Mouse (Mus musculus) lung, postnatal 0 days (tissue): ENCODE results near the gene Tanc1. TPM values are rescaled to one million over a fixed set of nuclear protein-coding genes. Genes with fewer than 3 reads are reported as not detected.

ENCODE experiments used
- ATAC-seq: fragments of 200-750 bp; cut with Nextera tagmentation; 2 replicates; pipeline ENCODE4 v1.8.0; 2017; ENCODE audit warnings: moderate library complexity
- DNase-seq: peaks from one replicate; pipeline ENCODE4 v3.0.0-alpha.2; 2016; ENCODE audit warnings: low spot score
- H3K27ac ChIP-seq: fragments of 300-500 bp; sonication (generic); 2 replicates; pipeline ENCODE4 v1.5.1; 2014; ENCODE audit warnings: antibody characterized with exemption, mild to moderate bottlenecking, low read length, mixed read lengths
- H3K27me3 ChIP-seq: fragments of 300-500 bp; sonication (generic); replicated peaks from 2 replicates; pipeline ENCODE4 v1.6.1; 2014; ENCODE audit warnings: low read length, mixed read lengths; ENCODE audit not compliant: insufficient read depth
- H3K36me3 ChIP-seq: fragments of 300-500 bp; sonication (generic); 2 replicates; pipeline ENCODE4 v1.6.1; 2014; ENCODE audit warnings: low read length, mixed read lengths; ENCODE audit not compliant: insufficient read depth
- H3K4me1 ChIP-seq: fragments of 300-500 bp; sonication (generic); 2 replicates; pipeline ENCODE4 v1.6.1; 2014; ENCODE audit warnings: antibody characterized with exemption, low read depth, low read length, mixed read lengths; ENCODE audit not compliant: insufficient read depth
- H3K4me2 ChIP-seq: fragments of 300-500 bp; sonication (generic); replicated peaks from 2 replicates; pipeline ENCODE4 v1.6.1; 2014; ENCODE audit warnings: low read depth, mild to moderate bottlenecking, low read length, moderate library complexity, mixed read lengths
- H3K4me3 ChIP-seq: fragments of 300-500 bp; sonication (generic); 2 replicates; pipeline ENCODE4 v1.5.1; 2014; ENCODE audit warnings: low read depth, low read length
- H3K9ac ChIP-seq: fragments of 300-500 bp; sonication (generic); replicated peaks from 2 replicates; pipeline ENCODE4 v1.6.1; 2014; ENCODE audit warnings: low read depth, mild to moderate bottlenecking
- H3K9me3 ChIP-seq: fragments of 300-500 bp; sonication (generic); 2 replicates; pipeline ENCODE4 v1.6.1; 2016; ENCODE audit warnings: low read length, mixed read lengths
- CTCF ChIP-seq: IDR thresholded peaks from 2 replicates; pipeline ENCODE4 v1.5.1; 2016; ENCODE audit warnings: antibody characterized with exemption, mild to moderate bottlenecking
- EP300 ChIP-seq: IDR thresholded peaks from 2 replicates; pipeline ENCODE4 v1.6.1; 2016; ENCODE audit warnings: antibody characterized with exemption, mild to moderate bottlenecking, control low read depth
- WGBS: fragments of 180-500 bp; shearing (Covaris S2); extraction: QIAGEN DNeasy Blood & Tissue Kit; methylation state at CpG from one replicate; pipeline ENCODE4 v1.1.7; 2014; 5-methylcytosine and 5-hydroxymethylcytosine counted together
- polyA plus RNA-seq: library from polyadenylated mRNA; unstranded; fragments of >200 nt; fragmentation: Nextera tagmentation; extraction: Ambion mirVana; gene quantifications from 2 replicates; pipeline ENCODE4 v1.2.1, GENCODE M21; 2015

Gene Tanc1
- polyA plus RNA-seq, 1 experiment from 2014 or later: 20.9 TPM

DNA sequence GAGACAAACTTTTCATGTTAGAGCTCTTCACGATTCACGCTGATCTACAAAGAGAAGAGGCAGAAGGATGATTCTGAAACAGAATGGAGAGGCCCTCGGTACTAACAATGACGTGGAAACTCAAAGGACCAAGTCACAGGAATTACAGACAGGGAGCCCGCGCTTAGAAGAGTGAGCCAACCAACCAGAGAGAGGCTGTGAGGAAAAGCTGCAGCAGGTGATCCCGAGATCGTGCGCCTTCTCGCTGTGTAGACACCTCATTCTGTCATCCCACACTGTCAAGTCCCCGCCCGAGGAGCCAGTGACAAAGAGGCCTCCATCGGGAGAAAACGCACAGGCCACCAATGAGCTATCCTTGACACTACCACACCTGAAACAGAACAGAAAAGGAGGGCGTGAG, 264.6 kb downstream of the Tanc1 start:
- 88% methylated on average over 15 of the region's 15 CpGs for WGBS
- TF ChIP-seq EP300 (no peak), CTCF (no peak)
- DNase-seq: no peak
- H3K9me3 ChIP-seq: no peaks in the 10 kb centered on the region
- H3K4me1 ChIP-seq: 0 out of 2 replicates have a peak, but pooled peaks cover 4% of the 10 kb centered on the region
- H3K9ac ChIP-seq: no peak overlapping the region
- H3K4me2 ChIP-seq: no peak overlapping the region
- H3K36me3 ChIP-seq: peaks cover 16% of the 10 kb centered on the region
- H3K4me3 ChIP-seq: no peak overlapping the region
- no peaks in the 10 kb centered on the region for H3K27me3 ChIP-seq
- ATAC-seq: no peak
- H3K27ac ChIP-seq: no peak overlapping the region

GRCm38 (mm10) chr2:59877335-59877734, 265.5 kb downstream of the Tanc1 start:
- Histone ChIP-seq H3K4me3 (no peak overlapping the region), H3K27me3 (no peaks in the 10 kb centered on the region), H3K4me2 (no peak overlapping the region), H3K27ac (no peak overlapping the region), H3K36me3 (peaks cover 13% of the 10 kb centered on the region), H3K9me3 (no peaks in the 10 kb centered on the region), H3K9ac (no peak overlapping the region), H3K4me1 (0 out of 2 replicates have a peak, but pooled peaks cover 4% of the 10 kb centered on the region)
- no peak for ATAC-seq
- TF ChIP-seq CTCF: no peak
- no peak for TF ChIP-seq EP300
- no peak for DNase-seq
- WGBS: 92% methylated on average over 4 of the region's 4 CpGs

GRCm38 (mm10) chr2:59878221-59878620, 266.4 kb downstream of the Tanc1 start:
- Histone ChIP-seq H3K27ac (no peak overlapping the region), H3K9me3 (no peaks in the 10 kb centered on the region), H3K27me3 (no peaks in the 10 kb centered on the region), H3K4me3 (no peak overlapping the region), H3K4me1 (0 out of 2 replicates have a peak, but pooled peaks cover 4% of the 10 kb centered on the region), H3K9ac (no peak overlapping the region), H3K4me2 (no peak overlapping the region), H3K36me3 (peaks cover 4% of the 10 kb centered on the region)
- ATAC-seq (no peak), DNase-seq (no peak)
- TF ChIP-seq EP300: no peak
- TF ChIP-seq CTCF: no peak
- 71% methylated on average over 19 of the region's 19 CpGs for WGBS

DNA sequence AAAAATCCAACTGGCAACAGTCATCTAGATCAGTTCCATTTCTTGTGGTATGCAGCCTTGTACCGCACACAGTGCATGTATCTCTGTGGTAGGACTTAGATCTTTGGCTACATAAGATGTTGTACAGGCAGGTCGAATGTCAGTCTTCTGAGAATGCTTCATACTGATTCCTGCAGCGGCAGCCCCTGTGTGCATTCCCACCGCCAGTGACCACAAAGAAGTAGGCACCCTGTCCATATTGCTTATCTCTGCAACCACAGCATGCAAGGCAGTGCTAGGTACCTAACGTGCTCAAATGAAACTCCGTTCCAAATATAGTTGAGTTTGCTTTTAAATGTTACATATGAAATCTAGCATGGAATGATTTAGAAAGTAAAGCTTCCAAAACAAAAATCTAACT, 269.6 kb downstream of the Tanc1 start:
- peak overlapping the region; percentile 92; the same call in 1 of the 2 replicates for H3K4me3 ChIP-seq
- peak overlapping the region; percentile 75; the same call in 1 of the 2 replicates for H3K4me2 ChIP-seq
- H3K36me3 ChIP-seq: no peaks in the 10 kb centered on the region
- WGBS: 47% methylated on average over 6 of the region's 6 CpGs
- TF ChIP-seq CTCF (no peak), EP300 (no peak)
- no peak overlapping the region for H3K27ac ChIP-seq
- no peaks in the 10 kb centered on the region for H3K9me3 ChIP-seq
- DNase-seq: no peak
- peak overlapping the region; percentile 72 for H3K9ac ChIP-seq
- no peak for ATAC-seq
- H3K4me1 ChIP-seq: 0 out of 2 replicates have a peak, but pooled peaks cover 4% of the 10 kb centered on the region
- H3K27me3 ChIP-seq: no peaks in the 10 kb centered on the region

DNA sequence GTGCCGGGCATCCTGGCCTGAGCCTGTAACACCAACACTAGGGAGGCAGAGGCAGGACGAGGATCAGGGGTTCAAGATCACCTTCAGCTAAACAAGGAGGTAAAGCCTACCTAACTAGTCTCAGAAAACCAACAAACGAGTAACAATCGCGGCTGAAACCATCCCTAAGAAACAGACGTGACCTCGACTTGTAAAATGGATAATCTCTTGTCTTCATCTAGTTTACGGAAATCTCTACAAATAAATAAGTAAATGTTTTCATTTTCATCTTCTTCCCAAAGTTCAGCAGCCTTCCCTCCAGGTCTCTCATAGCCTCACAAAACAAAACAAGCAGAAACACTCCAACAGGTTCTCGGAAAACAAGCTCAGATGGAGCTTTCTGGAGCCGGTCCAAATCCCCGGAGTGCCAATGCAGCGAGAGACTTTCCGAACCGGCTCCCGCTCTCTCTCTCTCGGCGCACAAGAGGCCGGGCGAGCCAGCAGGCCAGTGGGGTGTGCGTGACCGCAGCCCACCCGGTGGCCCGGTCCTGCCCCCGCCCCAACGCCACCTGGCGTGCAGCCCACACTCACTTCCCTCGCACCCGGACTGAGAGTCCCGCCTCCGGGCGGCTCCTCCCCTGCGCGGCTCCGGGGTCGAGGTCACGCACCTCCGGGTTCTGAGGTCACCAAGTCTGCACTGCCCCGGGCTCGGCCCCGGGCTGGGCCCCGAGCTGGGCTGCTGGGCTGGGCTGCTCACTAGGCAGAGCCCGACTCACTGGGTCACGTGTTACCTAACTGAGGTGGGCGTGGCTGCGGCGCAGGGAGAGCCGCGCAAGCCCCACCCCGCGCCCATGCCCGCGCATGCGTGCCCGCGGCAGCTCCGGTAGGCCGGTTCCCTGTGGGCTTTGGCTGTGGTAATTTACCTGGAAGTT, 270.2 kb downstream of the Tanc1 start, which contains the start of gene Wdsub1:
Wdsub1 (minus strand) TSS at position 761 of the 911 bp plus-strand sequence.
- Histone ChIP-seq H3K4me2 (peak within 1 kb of the TSS; percentile 75), H3K9me3 (no peaks in the 10 kb centered on the region), H3K9ac (peak within 1 kb of the TSS; percentile 72), H3K36me3 (no peaks in the 10 kb centered on the region), H3K27ac (peak within 1 kb of the TSS; percentile 82), H3K27me3 (no peaks in the 10 kb centered on the region), H3K4me1 (0 out of 2 replicates have a peak, but pooled peaks cover 4% of the 10 kb centered on the region), H3K4me3 (peak within 1 kb of the TSS; percentile 92)
- WGBS: 2% methylated on average over 57 of the region's 57 CpGs
- TF ChIP-seq CTCF (peak; percentile 52), EP300 (0 out of 2 replicates have a peak, but pooled peaks have one; percentile 7)
- peak; percentile 99 for ATAC-seq
- DNase-seq: peak; percentile 98

GRCm38 (mm10) chr2:59882742-59883281, 271.0 kb downstream of the Tanc1 start:
- Histone ChIP-seq H3K27ac (peak overlapping the region; percentile 82; the same call in 1 of the 2 replicates), H3K4me2 (peak overlapping the region; percentile 75), H3K9me3 (no peaks in the 10 kb centered on the region), H3K4me1 (0 out of 2 replicates have a peak, but pooled peaks cover 4% of the 10 kb centered on the region), H3K36me3 (no peaks in the 10 kb centered on the region), H3K4me3 (peak overlapping the region; percentile 92), H3K9ac (peak overlapping the region; percentile 72; the same call in 1 of the 2 replicates), H3K27me3 (no peaks in the 10 kb centered on the region)
- WGBS: 42% methylated on average over 8 of the region's 8 CpGs
- peak; percentile 38 for DNase-seq
- ATAC-seq: peak; percentile 52
- TF ChIP-seq EP300: no peak
